Mouse (Mus musculus): ENCODE data around the gene Dnaja2.

GRCm38 (mm10) chr8:85500955-85501685 lies 54.0 kb downstream of the Dnaja2 start:
- TF ChIP-seq CTCF (IDR thresholded peaks at IDR 0.05; ENCODE audit: borderline replicate concordance, insufficient read depth, low read length) (no peak), POLR2A (IDR thresholded peaks at IDR 0.05; ENCODE audit: low read depth, low read length) (no peak)
